Mouse (Mus musculus): ENCODE measurements around the gene Zic2. TPM values are rescaled to one million over a fixed set of nuclear protein-coding genes. Genes with fewer than 3 reads are reported as not detected.

Zic2 gene
- polyA plus RNA-seq, 1 experiment from 2014 or later = 1.6 TPM

GRCm38 (mm10) chr14:122477971-122478573, 2.8 kb downstream of the Zic2 start:
- Histone ChIP-seq H3K36me3 (ENCODE audit: control insufficient read depth, insufficient read depth, low read length) (no peaks in the 10 kb centered on the region), H3K4me2 (ENCODE audit: low read depth, low read length) (peak overlapping the region; percentile 37; the same call in 1 of the 2 replicates), H3K4me3 (ENCODE audit: low read depth, low read length) (peak overlapping the region; percentile 49; the same call in 1 of the 2 replicates), H3K9me3 (ENCODE audit: control insufficient read depth, low read length) (no peaks in the 10 kb centered on the region), H3K27ac (replicated peaks; ENCODE audit: low read depth, low read length) (no peak overlapping the region; the same call in 1 of the 2 replicates), H3K27me3 (replicated peaks; ENCODE audit: control insufficient read depth, insufficient read depth, low read length) (peaks cover 97% of the 10 kb centered on the region), H3K4me1 (ENCODE audit: control insufficient read depth, insufficient read depth, low read length) (peaks cover 12% of the 10 kb centered on the region), H3K9ac (ENCODE audit: low read depth, low read length) (peak overlapping the region; percentile 57; the same call in 1 of the 2 replicates)
- no peak for ATAC-seq (ENCODE audit: low read depth)
- 2% methylated on average over 9 of the region's 9 CpGs for WGBS
- no peak for DNase-seq (ENCODE audit: low spot score)

- peak overlapping the region; percentile 57; the same call in 1 of the 2 replicates for H3K9ac ChIP-seq (ENCODE audit: low read depth, low read length)
- no peak overlapping the region for H3K27ac ChIP-seq (replicated peaks; ENCODE audit: low read depth, low read length)
- H3K4me3 ChIP-seq (ENCODE audit: low read depth, low read length) = peak overlapping the region; percentile 49
- ATAC-seq (ENCODE audit: low read depth) = no peak
- peaks cover 97% of the 10 kb centered on the region for H3K27me3 ChIP-seq (replicated peaks; ENCODE audit: control insufficient read depth, insufficient read depth, low read length)
- H3K36me3 ChIP-seq (ENCODE audit: control insufficient read depth, insufficient read depth, low read length) = no peaks in the 10 kb centered on the region
- peaks cover 12% of the 10 kb centered on the region for H3K4me1 ChIP-seq (ENCODE audit: control insufficient read depth, insufficient read depth, low read length)
- no peaks in the 10 kb centered on the region for H3K9me3 ChIP-seq (ENCODE audit: control insufficient read depth, low read length)
- H3K4me2 ChIP-seq (ENCODE audit: low read depth, low read length) = peak overlapping the region; percentile 37; the same call in 1 of the 2 replicates
- DNase-seq (ENCODE audit: low spot score) = no peak
- 0% methylated on average over 15 of the region's 22 CpGs for WGBS
These were observed 3.4 kb downstream of the Zic2 start for GRCm38 (mm10) chr14:122478574-122479011.

GRCm38 (mm10) chr14:122479461-122480109, 4.3 kb downstream of the Zic2 start:
- ATAC-seq (ENCODE audit: low read depth) = no peak
- Histone ChIP-seq H3K4me3 (ENCODE audit: low read depth, low read length) (peak overlapping the region; percentile 49; the same call in 1 of the 2 replicates), H3K4me1 (ENCODE audit: control insufficient read depth, insufficient read depth, low read length) (peaks cover 12% of the 10 kb centered on the region)

GRCm38 (mm10) chr14:122480355-122480754, 5.1 kb downstream of the Zic2 start:
- Histone ChIP-seq H3K4me1 (ENCODE audit: control insufficient read depth, insufficient read depth, low read length) (0 out of 2 replicates have a peak, but pooled peaks cover 6% of the 10 kb centered on the region), H3K27me3 (replicated peaks; ENCODE audit: control insufficient read depth, insufficient read depth, low read length) (peaks cover 97% of the 10 kb centered on the region), H3K4me2 (ENCODE audit: low read depth, low read length) (peak overlapping the region; percentile 7; the same call in 1 of the 2 replicates), H3K9ac (ENCODE audit: low read depth, low read length) (peak overlapping the region; percentile 19; the same call in 1 of the 2 replicates), H3K4me3 (ENCODE audit: low read depth, low read length) (peak overlapping the region; percentile 5; the same call in 1 of the 2 replicates), H3K27ac (replicated peaks; ENCODE audit: low read depth, low read length) (no peak overlapping the region), H3K36me3 (ENCODE audit: control insufficient read depth, insufficient read depth, low read length) (no peaks in the 10 kb centered on the region), H3K9me3 (ENCODE audit: control insufficient read depth, low read length) (no peaks in the 10 kb centered on the region)
- no peak for DNase-seq (ENCODE audit: low spot score)
- WGBS = 7% methylated on average over 2 of the region's 2 CpGs
- ATAC-seq (ENCODE audit: low read depth) = no peak

More at GRCm38 (mm10) chr14:122479461-122480109, 4.3 kb downstream of the Zic2 start:
- WGBS = 13% methylated on average over 17 of the region's 17 CpGs
- Histone ChIP-seq H3K9me3 (ENCODE audit: control insufficient read depth, low read length) (no peaks in the 10 kb centered on the region), H3K27me3 (replicated peaks; ENCODE audit: control insufficient read depth, insufficient read depth, low read length) (peaks cover 97% of the 10 kb centered on the region), H3K27ac (replicated peaks; ENCODE audit: low read depth, low read length) (no peak overlapping the region), H3K36me3 (ENCODE audit: control insufficient read depth, insufficient read depth, low read length) (no peaks in the 10 kb centered on the region), H3K4me2 (ENCODE audit: low read depth, low read length) (peak overlapping the region; percentile 37; the same call in 1 of the 2 replicates), H3K9ac (ENCODE audit: low read depth, low read length) (no peak overlapping the region; the same call in 1 of the 2 replicates)
- no peak for DNase-seq (ENCODE audit: low spot score)

- Histone ChIP-seq H3K4me1 (ENCODE audit: control insufficient read depth, insufficient read depth, low read length) (no peaks in the 10 kb centered on the region), H3K9me3 (ENCODE audit: control insufficient read depth, low read length) (no peaks in the 10 kb centered on the region), H3K27ac (replicated peaks; ENCODE audit: low read depth, low read length) (no peak overlapping the region; the same call in 1 of the 2 replicates), H3K9ac (ENCODE audit: low read depth, low read length) (no peak overlapping the region; the same call in 1 of the 2 replicates), H3K36me3 (ENCODE audit: control insufficient read depth, insufficient read depth, low read length) (no peaks in the 10 kb centered on the region), H3K4me3 (ENCODE audit: low read depth, low read length) (no peak overlapping the region; the same call in 1 of the 2 replicates), H3K27me3 (replicated peaks; ENCODE audit: control insufficient read depth, insufficient read depth, low read length) (peaks cover 97% of the 10 kb centered on the region), H3K4me2 (ENCODE audit: low read depth, low read length) (peak overlapping the region; percentile 21; the same call in 1 of the 2 replicates)
- no peak for DNase-seq (ENCODE audit: low spot score)
- 0 out of 2 replicates have a peak, but pooled peaks have one; percentile 24 for ATAC-seq (ENCODE audit: low read depth)
- 4% methylated on average over 15 of the region's 15 CpGs for WGBS
These were observed 5.9 kb downstream of the Zic2 start for GRCm38 (mm10) chr14:122481181-122481580.

- ATAC-seq (ENCODE audit: low read depth) (peak; percentile 24; the same call in 1 of the 2 replicates), DNase-seq (ENCODE audit: low spot score) (no peak)
- Histone ChIP-seq H3K4me3 (ENCODE audit: low read depth, low read length) (peak overlapping the region; percentile 11; the same call in 1 of the 2 replicates), H3K4me2 (ENCODE audit: low read depth, low read length) (peak overlapping the region; percentile 21; the same call in 1 of the 2 replicates), H3K9me3 (ENCODE audit: control insufficient read depth, low read length) (no peaks in the 10 kb centered on the region), H3K27ac (replicated peaks; ENCODE audit: low read depth, low read length) (no peak overlapping the region), H3K9ac (ENCODE audit: low read depth, low read length) (no peak overlapping the region; the same call in 1 of the 2 replicates), H3K36me3 (ENCODE audit: control insufficient read depth, insufficient read depth, low read length) (no peaks in the 10 kb centered on the region), H3K4me1 (ENCODE audit: control insufficient read depth, insufficient read depth, low read length) (no peaks in the 10 kb centered on the region), H3K27me3 (replicated peaks; ENCODE audit: control insufficient read depth, insufficient read depth, low read length) (peaks cover 96% of the 10 kb centered on the region)
- WGBS = 3% methylated on average over 34 of the region's 38 CpGs
These were observed 7.1 kb downstream of the Zic2 start for GRCm38 (mm10) chr14:122482081-122483023.

- ATAC-seq (ENCODE audit: low read depth) (no peak), DNase-seq (ENCODE audit: low spot score) (no peak)
- Histone ChIP-seq H3K27me3 (replicated peaks; ENCODE audit: control insufficient read depth, insufficient read depth, low read length) (peaks cover 95% of the 10 kb centered on the region), H3K9me3 (ENCODE audit: control insufficient read depth, low read length) (no peaks in the 10 kb centered on the region), H3K4me2 (ENCODE audit: low read depth, low read length) (peak overlapping the region; percentile 21; the same call in 1 of the 2 replicates), H3K4me3 (ENCODE audit: low read depth, low read length) (no peak overlapping the region), H3K4me1 (ENCODE audit: control insufficient read depth, insufficient read depth, low read length) (no peaks in the 10 kb centered on the region), H3K27ac (replicated peaks; ENCODE audit: low read depth, low read length) (no peak overlapping the region), H3K9ac (ENCODE audit: low read depth, low read length) (no peak overlapping the region), H3K36me3 (ENCODE audit: control insufficient read depth, insufficient read depth, low read length) (no peaks in the 10 kb centered on the region)
- 5% methylated on average over 5 of the region's 5 CpGs for WGBS
These were observed 7.8 kb downstream of the Zic2 start for GRCm38 (mm10) chr14:122483024-122483385.

All from embryonic facial prominence, embryonic 14.5 days (tissue).